Mouse (Mus musculus) heart, adult 2 months (tissue): Measurements from ENCODE around the gene Setd1b.

ENCODE experiments used
- CTCF ChIP-seq: fragments of 200-600 bp; IDR thresholded peaks from 2 replicates; pipeline ENCODE4 v1.8.1; 2022; ENCODE audit warnings: antibody characterized with exemption, mild to moderate bottlenecking, moderate library complexity
- EP300 ChIP-seq: fragments of 200-500 bp; IDR thresholded peaks from 2 replicates; pipeline ENCODE4 v1.6.1; 2011; ENCODE audit warnings: low read depth, low read length, control low read depth; ENCODE audit not compliant: insufficient read depth
- POLR2A ChIP-seq: fragments of 200-500 bp; IDR thresholded peaks from 2 replicates; pipeline ENCODE4 v1.6.1; 2011; ENCODE audit warnings: mild to moderate bottlenecking, low read depth, low read length, control low read depth; ENCODE audit not compliant: insufficient read depth

- TF ChIP-seq CTCF (no peak), POLR2A (no peak), EP300 (no peak)
These were observed 48.8 kb upstream of the Setd1b start for GRCm38 (mm10) chr5:123093077-123093633.
